Mouse (Mus musculus): ENCODE measurements around the gene Gm20479.

DNA sequence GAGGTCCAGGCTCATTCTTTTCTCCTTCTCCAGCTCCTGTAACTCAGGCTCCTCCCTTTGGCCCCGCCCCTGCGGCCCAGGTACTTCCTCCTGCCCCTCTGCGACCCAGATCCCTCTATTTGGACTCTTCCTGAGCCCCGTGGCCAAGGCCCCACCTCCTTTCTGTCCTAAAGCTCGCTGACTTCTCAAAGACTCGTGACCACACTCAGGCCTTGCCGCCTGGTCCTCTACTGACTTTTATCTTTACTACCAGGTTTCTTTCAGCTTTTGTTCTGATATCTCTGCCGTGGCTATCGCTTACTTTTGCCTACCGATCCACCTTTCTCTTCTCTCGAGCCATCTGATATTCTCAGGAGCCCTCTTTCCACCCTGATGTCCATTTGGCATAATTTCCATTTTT is 10.8 kb upstream of the Gm20479 start:
- TF ChIP-seq CTCF (IDR thresholded peaks at IDR 0.05; ENCODE audit: borderline replicate concordance, extremely low read depth, insufficient read depth, insufficient read length), result no peak
- TF ChIP-seq POLR2A (IDR thresholded peaks at IDR 0.05; ENCODE audit: borderline replicate concordance, extremely low read depth, insufficient read depth, insufficient read length, poor library complexity, severe bottlenecking), result no peak
